Mouse (Mus musculus) ES-E14 (cell line): ENCODE measurements around the gene Ankle1.

Source experiments
- HCFC1 ChIP-seq: IDR thresholded peaks from 2 replicates; pipeline ENCODE4 v1.6.1; 2012; ENCODE audit warnings: low read length, inconsistent platforms, borderline replicate concordance; ENCODE audit not compliant: insufficient read depth
- MAFK ChIP-seq: IDR thresholded peaks from 2 replicates; pipeline ENCODE4 v1.6.1; 2014; ENCODE audit warnings: mild to moderate bottlenecking, low read depth, low read length, inconsistent platforms; ENCODE audit not compliant: insufficient read depth

DNA sequence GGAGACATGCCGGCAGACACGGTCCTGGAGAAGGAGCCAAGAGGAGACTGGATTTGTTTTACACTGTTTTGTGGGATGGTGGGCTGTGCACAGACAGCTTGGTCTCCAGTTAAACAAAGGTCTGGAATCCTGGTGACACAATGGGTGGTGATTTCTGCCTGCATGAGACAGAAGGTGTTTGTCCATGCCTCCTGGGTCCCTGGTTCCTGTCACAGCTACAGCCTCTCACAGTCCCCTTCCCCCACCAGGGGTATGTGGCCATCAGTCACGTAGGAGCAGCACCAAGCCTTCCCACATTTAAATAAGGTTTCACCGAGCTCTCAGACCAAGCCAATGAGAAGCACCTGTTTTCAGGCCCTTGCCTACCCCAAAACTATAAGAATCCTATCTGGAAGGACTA lies 45.5 kb downstream of the Ankle1 start:
- no peak for TF ChIP-seq HCFC1
- TF ChIP-seq MAFK = no peak
